Mouse (Mus musculus): Measurements from ENCODE around the gene Impg1. TPM values are rescaled to one million over a fixed set of nuclear protein-coding genes. Genes with fewer than 3 reads are reported as not detected.

Impg1 gene
- polyA plus RNA-seq, 1 experiment from 2014 or later: 0.04 TPM

DNA sequence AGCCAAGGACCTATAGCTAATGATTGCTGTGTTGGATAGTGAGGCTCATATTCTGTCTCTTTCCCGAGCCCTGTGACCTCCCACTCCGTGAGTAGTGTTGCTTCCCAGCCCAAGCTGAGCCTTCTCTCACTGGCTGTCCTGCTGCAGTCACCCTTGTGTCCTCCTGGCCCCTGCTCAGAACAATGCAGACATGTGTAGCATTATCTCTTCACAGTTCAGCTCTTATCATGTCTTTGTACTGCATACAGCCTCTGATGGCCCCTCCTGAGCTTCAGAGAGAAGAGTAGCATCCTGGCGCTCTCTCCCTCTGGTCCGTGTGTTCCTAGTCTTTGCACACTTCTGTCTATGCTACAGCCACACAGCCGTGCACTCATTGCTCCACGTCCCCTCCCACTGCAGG is 187.5 kb downstream of the Impg1 start:
- H3K27ac ChIP-seq (replicated peaks): no peak overlapping the region
- H3K27me3 ChIP-seq (replicated peaks): no peaks in the 10 kb centered on the region
- H3K4me1 ChIP-seq: 0 out of 2 replicates have a peak, but pooled peaks cover 6% of the 10 kb centered on the region
- 47% methylated on average over 6 of the region's 6 CpGs for WGBS
- no peak overlapping the region for H3K4me3 ChIP-seq
- no peaks in the 10 kb centered on the region for H3K9me3 ChIP-seq
- H3K9ac ChIP-seq: no peak overlapping the region
- no peak overlapping the region for H3K4me2 ChIP-seq
- H3K36me3 ChIP-seq: peaks cover 47% of the 10 kb centered on the region
- no peak for ATAC-seq (ENCODE audit: extremely low read depth, insufficient number of reproducible peaks, low FRiP score, low TSS enrichment)

DNA sequence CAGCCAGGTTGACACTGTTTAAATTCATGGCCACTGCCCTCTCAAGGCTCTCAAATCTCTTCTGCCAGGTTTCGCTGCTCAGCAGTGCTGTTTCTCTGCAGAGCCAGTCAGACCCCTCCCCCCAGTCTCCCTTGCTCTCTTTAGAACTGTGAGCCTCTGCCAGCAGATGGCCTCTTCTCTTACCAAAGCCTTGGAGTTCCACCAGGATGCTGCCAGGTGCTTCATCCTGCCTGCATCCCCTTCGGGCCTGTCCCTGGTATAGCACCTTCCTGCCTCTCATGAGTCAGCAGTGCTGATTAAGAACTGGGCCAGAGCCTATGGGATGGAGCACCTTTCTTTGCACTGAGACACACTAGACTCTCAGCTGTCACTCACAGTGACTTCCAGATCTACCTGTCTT is 188.1 kb downstream of the Impg1 start:
- 37% methylated on average over 2 of the region's 2 CpGs for WGBS
- Histone ChIP-seq H3K4me1 (0 out of 2 replicates have a peak, but pooled peaks cover 6% of the 10 kb centered on the region), H3K9ac (no peak overlapping the region), H3K27me3 (replicated peaks) (no peaks in the 10 kb centered on the region), H3K4me3 (no peak overlapping the region), H3K27ac (replicated peaks) (no peak overlapping the region), H3K36me3 (peaks cover 42% of the 10 kb centered on the region), H3K4me2 (no peak overlapping the region), H3K9me3 (no peaks in the 10 kb centered on the region)
- ATAC-seq (ENCODE audit: extremely low read depth, insufficient number of reproducible peaks, low FRiP score, low TSS enrichment): no peak

DNA sequence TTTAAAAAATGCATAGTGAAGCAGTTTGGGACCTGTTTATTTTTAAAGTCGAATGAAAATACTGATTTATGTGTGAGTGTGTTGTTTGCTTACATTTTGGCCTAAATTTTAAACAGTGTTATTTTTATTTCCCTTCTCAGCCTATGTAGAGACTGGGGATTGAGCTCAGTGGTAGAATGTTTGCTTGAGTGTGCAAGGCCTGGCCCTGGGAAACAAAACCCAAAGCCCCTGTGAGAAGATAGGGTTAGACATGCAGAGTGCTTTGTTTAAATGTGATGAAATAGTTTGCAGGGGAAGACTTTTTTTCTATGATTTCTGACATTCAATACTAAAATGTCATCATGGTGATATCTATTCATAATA is 189.5 kb downstream of the Impg1 start:
- H3K4me2 ChIP-seq: no peak overlapping the region
- WGBS: 74% methylated on average over 1 of the region's 1 CpGs
- no peak overlapping the region for H3K27ac ChIP-seq (replicated peaks)
- H3K4me1 ChIP-seq: 0 out of 2 replicates have a peak, but pooled peaks cover 6% of the 10 kb centered on the region
- H3K9me3 ChIP-seq: no peaks in the 10 kb centered on the region
- no peak overlapping the region for H3K9ac ChIP-seq
- ATAC-seq (ENCODE audit: extremely low read depth, insufficient number of reproducible peaks, low FRiP score, low TSS enrichment): no peak
- no peaks in the 10 kb centered on the region for H3K27me3 ChIP-seq (replicated peaks)
- peaks cover 39% of the 10 kb centered on the region for H3K36me3 ChIP-seq
- no peak overlapping the region for H3K4me3 ChIP-seq

DNA sequence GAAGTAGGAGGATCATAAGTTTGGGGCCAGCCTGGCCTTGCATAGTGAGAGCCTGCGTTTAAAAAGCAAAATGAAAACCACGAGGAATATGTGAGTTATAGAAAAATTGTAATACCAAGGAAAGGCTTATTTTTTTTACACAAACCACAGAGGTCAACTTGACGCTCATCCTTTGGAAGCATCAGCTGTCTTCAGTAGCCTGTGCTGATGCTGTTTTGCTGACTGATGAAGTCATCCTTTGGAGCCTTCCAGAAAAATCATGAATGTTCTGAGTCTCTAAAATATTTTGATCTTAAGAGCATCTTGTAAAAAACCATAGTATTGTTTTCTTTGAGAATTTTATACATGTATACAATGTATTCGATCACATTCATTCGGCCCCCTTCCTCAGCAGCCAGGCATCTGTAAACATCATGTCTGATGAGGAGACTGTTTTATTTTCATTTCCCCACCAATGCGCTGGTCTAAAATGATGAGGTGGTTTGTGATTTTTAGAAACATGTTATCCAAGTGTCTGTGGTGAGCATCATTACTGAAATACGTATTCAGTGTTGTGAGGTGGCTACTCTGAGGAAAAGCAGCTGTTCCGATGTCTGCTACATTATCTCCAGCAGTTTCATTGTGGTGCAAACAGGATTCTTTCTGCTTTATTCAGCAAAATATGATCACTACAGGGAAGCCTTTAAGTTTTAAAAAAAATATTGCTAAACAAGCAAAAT is 190.1 kb downstream of the Impg1 start:
- H3K27ac ChIP-seq (replicated peaks): no peak overlapping the region

DNA sequence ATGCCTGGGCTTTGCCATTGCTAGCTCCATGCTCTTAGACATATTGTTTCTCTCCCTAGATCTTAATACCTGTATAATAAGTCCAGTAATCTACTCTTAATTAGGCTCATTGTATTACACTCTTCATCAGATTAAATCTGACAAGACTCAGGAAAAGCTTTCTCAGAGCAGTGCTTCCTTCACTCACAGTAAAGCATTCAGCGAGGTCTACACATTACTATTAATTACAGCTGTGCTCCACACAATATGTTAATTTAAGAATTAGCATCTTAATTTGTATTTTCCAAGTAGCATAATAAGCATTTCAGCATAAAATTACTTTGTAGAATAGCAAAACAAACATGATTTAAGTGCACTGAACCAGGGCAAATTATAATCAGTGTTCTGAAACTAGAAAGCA is 192.3 kb downstream of the Impg1 start:
- Histone ChIP-seq H3K27me3 (replicated peaks) (no peaks in the 10 kb centered on the region), H3K9me3 (no peaks in the 10 kb centered on the region), H3K27ac (replicated peaks) (no peak overlapping the region), H3K9ac (no peak overlapping the region), H3K4me3 (no peak overlapping the region), H3K4me2 (no peak overlapping the region), H3K36me3 (peaks cover 36% of the 10 kb centered on the region), H3K4me1 (0 out of 2 replicates have a peak, but pooled peaks cover 6% of the 10 kb centered on the region)
- no peak for ATAC-seq (ENCODE audit: extremely low read depth, insufficient number of reproducible peaks, low FRiP score, low TSS enrichment)
- WGBS: 88% methylated on average over 1 of the region's 1 CpGs

More for the DNA sequence above, 190.1 kb downstream of the Impg1 start:
- H3K9ac ChIP-seq: no peak overlapping the region
- ATAC-seq (ENCODE audit: extremely low read depth, insufficient number of reproducible peaks, low FRiP score, low TSS enrichment): no peak
- 78% methylated on average over 8 of the region's 8 CpGs for WGBS
- no peaks in the 10 kb centered on the region for H3K27me3 ChIP-seq (replicated peaks)
- no peak overlapping the region for H3K4me2 ChIP-seq
- no peak overlapping the region for H3K4me3 ChIP-seq
- H3K9me3 ChIP-seq: no peaks in the 10 kb centered on the region
- H3K4me1 ChIP-seq: 0 out of 2 replicates have a peak, but pooled peaks cover 6% of the 10 kb centered on the region
- H3K36me3 ChIP-seq: peaks cover 41% of the 10 kb centered on the region

DNA sequence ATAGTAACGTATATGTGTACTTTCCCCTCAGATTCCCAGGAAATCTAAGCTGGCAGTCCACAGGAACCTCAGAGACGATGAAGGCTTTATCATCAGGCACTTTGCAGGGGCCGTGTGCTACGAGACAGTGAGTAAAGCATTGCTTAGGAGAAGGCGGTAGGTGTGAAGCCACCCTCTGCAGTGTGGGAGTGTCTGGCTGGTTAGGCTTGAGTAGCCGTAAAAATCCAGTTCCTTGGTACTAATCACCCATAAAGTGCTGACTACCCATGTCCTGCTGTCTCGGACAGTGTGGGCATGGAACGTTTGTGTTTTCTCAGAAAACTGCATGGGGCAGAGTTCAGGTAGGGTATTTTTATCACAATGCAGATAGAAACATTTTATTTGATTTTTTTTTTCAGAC is 195.7 kb downstream of the Impg1 start:
- no peak overlapping the region for H3K4me3 ChIP-seq
- ATAC-seq (ENCODE audit: extremely low read depth, insufficient number of reproducible peaks, low FRiP score, low TSS enrichment): no peak
- 40% methylated on average over 8 of the region's 8 CpGs for WGBS
- H3K9me3 ChIP-seq: no peaks in the 10 kb centered on the region
- no peaks in the 10 kb centered on the region for H3K4me1 ChIP-seq
- H3K9ac ChIP-seq: no peak overlapping the region
- H3K36me3 ChIP-seq: peaks cover 34% of the 10 kb centered on the region
- no peak overlapping the region for H3K27ac ChIP-seq (replicated peaks)
- no peak overlapping the region for H3K4me2 ChIP-seq
- H3K27me3 ChIP-seq (replicated peaks): no peaks in the 10 kb centered on the region

DNA sequence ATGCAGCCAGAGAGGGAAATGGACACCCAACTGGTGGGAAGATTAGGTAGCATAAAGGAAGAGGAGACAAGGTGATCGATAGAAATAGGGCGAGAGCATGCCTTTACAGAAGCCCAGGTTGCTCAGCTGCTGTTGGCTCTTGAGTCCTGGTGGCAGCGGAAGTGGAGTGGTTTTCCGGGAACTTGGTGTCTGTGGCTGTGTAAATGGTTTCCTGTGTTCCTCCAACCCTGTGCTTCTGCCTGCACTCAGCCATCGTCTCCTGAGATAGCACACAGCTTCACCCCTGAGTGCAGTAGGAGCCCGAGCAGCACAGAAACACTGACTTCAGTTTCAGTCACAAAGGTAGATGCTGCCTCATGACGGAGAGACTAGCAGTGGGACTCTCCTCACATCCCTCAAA is 198.8 kb downstream of the Impg1 start:
- 69% methylated on average over 7 of the region's 7 CpGs for WGBS
- H3K27ac ChIP-seq (replicated peaks): no peak overlapping the region
- H3K9ac ChIP-seq: no peak overlapping the region
- no peak overlapping the region for H3K4me2 ChIP-seq
- H3K4me3 ChIP-seq: no peak overlapping the region
- peaks cover 32% of the 10 kb centered on the region for H3K36me3 ChIP-seq
- no peaks in the 10 kb centered on the region for H3K27me3 ChIP-seq (replicated peaks)
- no peak for ATAC-seq (ENCODE audit: extremely low read depth, insufficient number of reproducible peaks, low FRiP score, low TSS enrichment)
- H3K9me3 ChIP-seq: no peaks in the 10 kb centered on the region
- H3K4me1 ChIP-seq: peaks cover 12% of the 10 kb centered on the region

DNA sequence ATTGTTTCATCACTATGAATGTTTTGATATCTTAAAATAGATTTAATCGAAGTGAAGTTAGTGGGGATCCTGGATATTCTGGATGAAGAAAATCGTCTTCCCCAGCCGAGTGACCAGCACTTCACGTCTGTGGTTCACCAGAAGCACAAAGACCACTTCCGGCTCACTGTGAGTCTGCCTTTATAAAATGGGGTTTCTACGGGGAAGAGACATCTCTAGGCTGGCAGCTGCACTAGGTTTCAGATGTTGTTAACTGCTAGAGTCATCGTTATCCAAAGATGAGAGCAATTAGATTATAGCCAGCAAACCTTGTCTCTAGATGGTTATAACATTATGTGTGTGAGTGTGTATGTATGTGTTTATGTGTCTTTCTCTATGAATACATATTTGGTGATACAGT is 199.2 kb downstream of the Impg1 start:
- no peak overlapping the region for H3K4me3 ChIP-seq
- H3K9me3 ChIP-seq: no peaks in the 10 kb centered on the region
- ATAC-seq (ENCODE audit: extremely low read depth, insufficient number of reproducible peaks, low FRiP score, low TSS enrichment): no peak
- no peak overlapping the region for H3K4me2 ChIP-seq
- peaks cover 13% of the 10 kb centered on the region for H3K4me1 ChIP-seq
- no peaks in the 10 kb centered on the region for H3K27me3 ChIP-seq (replicated peaks)
- peaks cover 30% of the 10 kb centered on the region for H3K36me3 ChIP-seq
- H3K9ac ChIP-seq: no peak overlapping the region
- no peak overlapping the region for H3K27ac ChIP-seq (replicated peaks)
- WGBS: 80% methylated on average over 7 of the region's 7 CpGs

Measured in heart, embryonic 13.5 days (tissue).